Mouse (Mus musculus) CH12F3 (cell line): ENCODE results near the gene Spdye4b.

Experiments used
- in situ Hi-C: fragments of 300-500 bp; cut with MboI; formaldehyde crosslinking; loops from 2 replicates; pipeline ENCODE4 v1.14.3; 2020; ENCODE audit warnings: low sequenced_read_pairs

Spdye4b gene

DNA sequence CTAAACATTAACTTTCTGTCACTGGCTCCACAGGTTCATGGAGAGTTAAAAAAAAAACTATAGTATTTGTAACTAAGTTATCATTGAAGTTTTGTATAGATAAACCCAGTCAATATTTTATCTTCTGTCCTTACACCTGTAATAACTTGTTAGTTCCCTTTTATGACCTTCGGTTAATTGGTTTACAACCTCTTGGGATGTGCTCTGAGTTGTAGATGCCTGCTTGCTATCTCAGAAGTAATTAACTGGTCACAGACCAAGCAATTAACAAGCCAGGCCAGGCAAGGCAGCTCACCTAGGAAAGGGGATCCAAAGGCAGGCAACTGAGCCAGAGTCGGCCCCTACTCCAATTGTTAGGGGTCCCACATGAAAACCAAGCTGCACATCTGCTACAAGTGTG lies 33.0 kb downstream of the Spdye4b start:
- in situ Hi-C loops = no loop called here

GRCm38 (mm10) chr5:143220996-143221395 lies 40.2 kb downstream of the Spdye4b start:
- in situ Hi-C loops = no loop called here

GRCm38 (mm10) chr5:143222287-143222686 lies 41.5 kb downstream of the Spdye4b start:
- in situ Hi-C loops = no loop called here

DNA sequence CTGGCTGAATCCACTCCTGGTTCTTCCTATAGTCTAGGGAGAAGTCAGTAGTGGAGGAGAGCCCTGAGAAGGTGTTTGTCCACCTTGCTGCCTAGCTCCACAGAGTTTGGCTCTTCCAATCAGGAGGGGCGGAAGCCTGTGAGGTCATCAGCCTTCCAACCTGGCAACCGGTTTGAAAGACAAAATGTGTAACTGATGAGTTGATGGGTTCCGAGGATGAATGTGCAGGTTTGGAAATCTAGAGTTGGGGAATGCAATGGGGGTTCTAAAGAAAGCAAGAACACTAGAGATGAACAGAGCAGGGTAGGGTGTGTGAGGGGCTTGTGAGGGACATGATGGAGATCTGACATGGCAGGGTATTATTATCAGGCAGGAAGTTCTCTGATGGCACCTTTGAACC lies 46.0 kb downstream of the Spdye4b start, which contains the start of gene Spdye4a:
Gene Spdye4a (minus strand): TSS at position 101 of the 400 bp plus-strand sequence.
- in situ Hi-C loops = no loop called here

DNA sequence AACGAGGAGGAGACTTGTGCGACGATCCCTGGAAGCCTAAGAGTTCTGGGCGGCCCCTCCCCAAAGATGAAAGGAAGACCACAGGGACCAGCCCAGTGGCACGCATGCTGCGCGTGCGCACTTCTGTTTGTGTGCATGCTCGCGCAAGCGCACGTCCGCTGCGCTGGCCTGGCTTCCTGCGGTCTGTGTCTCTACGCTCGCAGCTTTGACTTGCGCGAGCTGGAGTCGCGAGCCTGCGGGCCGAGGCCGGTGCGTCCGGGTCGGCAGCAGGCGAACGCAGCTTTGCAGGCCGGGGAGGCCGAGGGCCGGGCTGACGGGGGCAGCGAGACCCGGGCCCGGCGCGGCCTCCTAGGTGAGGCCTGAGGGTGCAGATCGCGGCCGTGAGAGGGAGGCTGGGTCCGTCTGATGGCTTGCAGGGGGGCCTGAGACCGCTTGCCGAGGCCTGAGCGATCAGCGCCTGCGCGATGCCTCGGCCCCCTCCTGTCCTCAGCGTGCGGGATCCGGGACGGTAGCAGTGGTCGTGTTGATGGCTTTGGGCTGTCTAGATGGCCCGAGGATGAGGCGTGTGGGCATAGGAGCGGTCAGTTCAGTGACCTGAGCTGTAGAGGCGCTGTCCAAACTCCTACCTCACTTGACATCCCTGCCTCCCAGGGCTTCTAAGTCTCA lies 54.3 kb downstream of the Spdye4b start, which contains the start of gene Zfp12:
Gene Zfp12 (plus strand): TSS at position 136 of the 666 bp plus-strand sequence.
- in situ Hi-C loops = no loop called here

GRCm38 (mm10) chr5:143236036-143236435 lies 55.2 kb downstream of the Spdye4b start:
- in situ Hi-C loops = no loop called here

GRCm38 (mm10) chr5:143244926-143245325 lies 64.1 kb downstream of the Spdye4b start:
- in situ Hi-C loops = no loop called here

GRCm38 (mm10) chr5:143252039-143252438 lies 71.2 kb downstream of the Spdye4b start:
- in situ Hi-C loops = no loop called here

- in situ Hi-C loops = no loop called here
These were observed 72.0 kb downstream of the Spdye4b start for GRCm38 (mm10) chr5:143252791-143253185.

GRCm38 (mm10) chr5:143253186-143253880 lies 72.5 kb downstream of the Spdye4b start:
- in situ Hi-C loops = no loop called here

DNA sequence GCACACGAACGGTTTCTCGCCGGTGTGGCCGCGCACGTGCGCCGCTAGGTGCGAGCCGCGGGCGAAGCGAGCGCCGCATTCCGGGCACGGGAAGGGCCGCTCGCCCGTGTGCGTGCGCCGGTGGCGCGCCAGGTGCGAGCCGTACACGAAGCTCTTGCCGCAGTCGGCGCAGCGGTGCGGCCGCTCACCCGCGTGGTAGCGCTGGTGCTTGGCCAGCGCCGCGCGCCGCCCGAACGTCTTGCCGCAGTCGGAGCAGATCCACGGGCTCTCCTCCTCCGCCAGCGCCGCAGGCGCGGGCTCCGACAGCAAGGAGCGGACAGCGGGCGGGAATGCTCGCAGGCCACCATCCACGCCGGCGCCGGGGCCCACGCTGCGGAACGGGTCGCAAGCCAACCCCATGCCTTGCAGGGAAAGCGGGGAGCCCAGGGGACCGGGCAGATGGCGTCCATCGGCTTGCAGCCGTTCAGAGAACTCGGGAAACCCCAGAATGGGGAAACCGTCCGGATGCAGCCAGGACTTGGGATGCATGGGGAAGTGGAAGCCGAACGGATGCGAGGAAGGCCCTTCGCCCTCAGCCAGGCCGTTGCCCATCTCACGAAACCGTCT lies 73.2 kb downstream of the Spdye4b start:
- in situ Hi-C loops = no loop called here
